Mouse (Mus musculus) heart, postnatal 0 days (tissue): ENCODE measurements around the gene Hs2st1.

Source experiments
- CTCF ChIP-seq: IDR thresholded peaks from 2 replicates; pipeline ENCODE4 v1.5.1; 2016; ENCODE audit warnings: antibody characterized with exemption, control low read depth, low read depth
- EP300 ChIP-seq: IDR thresholded peaks from 2 replicates; pipeline ENCODE4 v1.6.1; 2016; ENCODE audit warnings: antibody characterized with exemption, low read depth

DNA sequence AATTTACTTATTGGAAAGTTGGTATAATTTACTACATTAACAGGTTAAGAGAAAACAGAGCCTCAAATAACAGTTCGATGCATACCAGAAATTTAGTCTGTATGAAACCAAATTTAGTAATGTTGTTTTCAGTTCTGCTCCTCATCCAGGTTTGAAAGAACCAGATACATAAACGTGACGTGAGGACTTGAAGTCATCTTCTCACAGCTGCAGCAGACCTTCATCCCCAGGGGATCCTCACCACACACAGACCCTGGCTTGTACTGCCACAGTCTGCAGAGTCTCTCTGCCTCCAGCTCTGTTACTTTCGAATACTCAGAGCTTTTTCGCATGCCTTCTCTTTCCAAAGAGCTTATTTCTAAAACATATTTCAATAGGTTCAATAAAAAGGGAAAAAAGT, 89.4 kb downstream of the Hs2st1 start:
- no peak for TF ChIP-seq CTCF
- no peak for TF ChIP-seq EP300
